Mouse (Mus musculus) brain, embryonic 14.5 days (tissue): Measurements from ENCODE around the gene Btbd7. TPM values are rescaled to one million over a fixed set of nuclear protein-coding genes. Genes with fewer than 3 reads are reported as not detected.

Experiments used
- DNase-seq: peaks from one replicate; pipeline ENCODE4 v3.0.0-alpha.2; 2011; ENCODE audit warnings: low read depth
- CTCF ChIP-seq: fragments of 200-500 bp; IDR thresholded peaks from 2 replicates; pipeline ENCODE4 v1.5.1; 2012; ENCODE audit warnings: inconsistent platforms, mild to moderate bottlenecking, moderate library complexity, borderline replicate concordance; ENCODE audit not compliant: insufficient read depth, insufficient read length; ENCODE audit errors: extremely low read depth
- POLR2A ChIP-seq: fragments of 200-500 bp; IDR thresholded peaks from 2 replicates; pipeline ENCODE4 v1.6.1; 2012; ENCODE audit warnings: mild to moderate bottlenecking, inconsistent platforms, borderline replicate concordance; ENCODE audit not compliant: poor library complexity, insufficient read depth, insufficient read length, severe bottlenecking; ENCODE audit errors: extremely low read depth
- polyA plus RNA-seq: library from polyadenylated mRNA; depleted of rRNA; stranded (reverse); fragments of >200 nt; gene quantifications from 2 replicates; pipeline ENCODE4 v1.2.3, GENCODE M21; 2012

The Btbd7 gene
- polyA plus RNA-seq, 1 experiment = 31.4 TPM

- peak; percentile 14 for DNase-seq
- TF ChIP-seq CTCF (peak; percentile 24; the same call in 1 of the 2 replicates), POLR2A (no peak)
Observed at GRCm38 (mm10) chr12:102779452-102779851, 98.8 kb downstream of the Btbd7 start.

GRCm38 (mm10) chr12:102778151-102778550, 100.1 kb downstream of the Btbd7 start:
- no peak for DNase-seq
- TF ChIP-seq POLR2A (no peak), CTCF (no peak)

GRCm38 (mm10) chr12:102776035-102776434, 102.2 kb downstream of the Btbd7 start:
- DNase-seq = no peak
- no peak for TF ChIP-seq POLR2A
- no peak for TF ChIP-seq CTCF

- TF ChIP-seq POLR2A (no peak), CTCF (no peak)
- no peak for DNase-seq
Observed at GRCm38 (mm10) chr12:102772676-102773075, 105.6 kb downstream of the Btbd7 start.

GRCm38 (mm10) chr12:102771601-102772000, 106.7 kb downstream of the Btbd7 start:
- TF ChIP-seq POLR2A = no peak
- no peak for DNase-seq

GRCm38 (mm10) chr12:102769000-102769399, 109.3 kb downstream of the Btbd7 start:
- peak; percentile 15 for DNase-seq
- TF ChIP-seq CTCF (peak; percentile 10; the same call in 1 of the 2 replicates), POLR2A (no peak)

- no peak for DNase-seq
- TF ChIP-seq CTCF (no peak), POLR2A (no peak)
Observed at GRCm38 (mm10) chr12:102763696-102764095, 114.6 kb downstream of the Btbd7 start.

- no peak for DNase-seq
- TF ChIP-seq POLR2A = no peak
- no peak for TF ChIP-seq CTCF
Observed at GRCm38 (mm10) chr12:102761668-102762067, 116.6 kb downstream of the Btbd7 start.

GRCm38 (mm10) chr12:102758936-102759335, 119.3 kb downstream of the Btbd7 start:
- peak; percentile 18 for DNase-seq
- TF ChIP-seq CTCF (no peak), POLR2A (no peak)

GRCm38 (mm10) chr12:102758403-102758756, 119.9 kb downstream of the Btbd7 start, which contains the start of gene Gm20604:
Gene Gm20604, minus strand, starts transcription at chr12:102758672.
- DNase-seq = no peak
- TF ChIP-seq POLR2A (no peak), CTCF (no peak)

GRCm38 (mm10) chr12:102757689-102758402, 120.4 kb downstream of the Btbd7 start, which contains the start of the genes Gm28051, Gon7 and Ubr7:
Gene Gm28051, minus strand, starts transcription at chr12:102757765.
Gene Gon7, minus strand, starts transcription at chr12:102757803.
Gene Ubr7, plus strand, starts transcription at chr12:102757967.
- TF ChIP-seq CTCF (peak; percentile 45; the same call in 1 of the 2 replicates), POLR2A (peak; percentile 26; the same call in 1 of the 2 replicates)
- DNase-seq = peak; percentile 99

- DNase-seq = no peak
Observed at GRCm38 (mm10) chr12:102757055-102757688, 121.1 kb downstream of the Btbd7 start.

GRCm38 (mm10) chr12:102756304-102756703, 122.0 kb downstream of the Btbd7 start:
- DNase-seq = peak; percentile 17
- TF ChIP-seq CTCF = peak; percentile 31; the same call in 1 of the 2 replicates
- no peak for TF ChIP-seq POLR2A

More at GRCm38 (mm10) chr12:102757055-102757688, 121.1 kb downstream of the Btbd7 start:
- TF ChIP-seq POLR2A (no peak), CTCF (no peak)
